Mouse (Mus musculus) adrenal gland, adult (tissue): ENCODE measurements around the gene Pde2a.

Experiments used
- DNase-seq, 2 experiments: peaks; one replicate each; pipeline ENCODE4 v3.0.0; 2022 to 2023; ENCODE audit warnings: low spot score in 1 of 2; ENCODE audit not compliant: inconsistent age in 2 of 2

The Pde2a gene

DNA sequence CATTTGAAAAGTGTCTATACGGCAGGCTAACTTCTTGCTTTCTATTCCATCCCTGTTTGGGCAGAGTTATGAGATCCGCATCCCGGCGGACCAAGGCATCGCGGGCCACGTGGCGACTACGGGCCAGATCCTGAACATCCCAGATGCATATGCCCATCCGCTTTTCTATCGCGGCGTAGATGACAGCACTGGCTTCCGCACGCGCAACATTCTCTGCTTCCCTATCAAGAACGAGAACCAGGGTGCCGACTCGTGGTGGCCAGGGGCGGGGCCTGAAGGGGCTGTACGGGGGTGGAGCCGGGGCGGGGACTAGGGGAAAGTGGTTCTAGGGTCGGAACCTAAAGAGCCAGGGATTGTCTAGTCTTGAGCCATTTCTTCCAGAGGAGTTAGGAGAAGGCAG lies 83.0 kb downstream of the Pde2a start:
- DNase-seq, result peak in 1 of 2 experiments; percentile 64

GRCm38 (mm10) chr7:101509212-101509611 lies 87.7 kb downstream of the Pde2a start:
- peak in 1 of 2 experiments; percentile 83 for DNase-seq

DNA sequence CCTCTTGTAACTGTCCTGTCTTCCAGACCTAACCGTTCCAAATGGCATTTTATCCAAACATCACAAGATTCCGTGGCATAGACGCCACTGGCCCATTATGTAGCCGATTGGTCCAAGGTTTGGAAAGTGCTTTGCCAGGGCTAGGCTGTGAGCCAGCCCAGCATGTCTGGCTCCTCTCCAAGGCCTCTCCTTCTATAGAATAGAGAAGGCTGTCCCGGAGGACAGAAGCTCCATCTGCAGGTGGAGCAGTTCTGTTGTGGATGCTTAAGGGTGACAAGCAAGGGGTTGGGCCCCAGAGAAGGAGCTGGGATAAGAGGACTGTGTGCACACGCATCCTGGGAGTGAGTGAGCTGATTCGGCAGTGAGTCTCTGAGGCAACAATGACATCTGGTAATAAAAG lies 92.2 kb downstream of the Pde2a start:
- peak in 1 of 2 experiments; percentile 63 for DNase-seq

DNA sequence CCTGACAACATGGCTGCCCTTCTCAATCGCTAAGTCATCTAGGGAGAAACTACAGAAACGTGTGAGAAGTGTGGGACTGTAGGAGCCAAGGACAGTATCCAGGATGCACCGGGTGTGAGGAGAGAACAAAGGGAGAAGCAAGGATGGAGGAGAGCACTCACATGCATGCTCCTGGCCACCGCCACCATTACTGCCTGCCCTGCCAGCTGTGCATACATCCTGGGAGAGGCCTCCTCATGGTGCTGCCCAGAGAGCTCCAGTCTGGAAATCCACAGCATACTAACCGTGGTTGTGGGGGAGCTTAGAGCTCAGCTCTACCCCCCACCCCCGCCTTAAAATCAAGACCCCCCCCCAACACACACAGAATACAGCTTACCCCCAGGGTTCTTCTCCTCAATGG lies 93.3 kb downstream of the Pde2a start:
- peak in 1 of 2 experiments; percentile 28 for DNase-seq

- DNase-seq, result peak in 1 of 2 experiments; percentile 38
Observed at GRCm38 (mm10) chr7:101515295-101515694, 93.8 kb downstream of the Pde2a start.

GRCm38 (mm10) chr7:101516460-101516859 lies 95.0 kb downstream of the Pde2a start:
- DNase-seq, result peak in 1 of 2 experiments; percentile 45

- DNase-seq, result no peak
Observed at GRCm38 (mm10) chr7:101521696-101522095, 100.2 kb downstream of the Pde2a start.

- DNase-seq, result no peak
Observed at GRCm38 (mm10) chr7:101523205-101523604, 101.7 kb downstream of the Pde2a start.

DNA sequence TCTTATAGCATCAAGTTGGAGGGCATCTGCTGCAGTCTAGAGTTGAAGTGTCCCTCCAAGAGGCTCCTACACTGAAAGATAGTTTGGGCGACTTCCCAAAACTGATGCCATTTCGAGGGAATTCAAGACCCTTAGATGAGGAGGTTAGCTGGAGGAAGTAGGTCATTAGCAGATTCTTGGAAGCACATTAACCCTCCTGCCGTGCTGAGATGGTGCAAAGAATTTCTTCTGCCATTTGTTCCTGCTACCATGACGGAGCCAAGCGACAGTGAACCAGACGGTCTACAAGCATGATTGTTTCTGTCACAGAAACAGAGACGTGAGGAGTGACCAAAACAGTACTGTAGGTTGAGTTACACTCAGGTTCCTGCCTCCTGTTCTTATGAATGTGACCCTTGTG lies 105.0 kb downstream of the Pde2a start:
- no peak for DNase-seq

GRCm38 (mm10) chr7:101534428-101534827 lies 112.9 kb downstream of the Pde2a start:
- DNase-seq, result no peak

DNA sequence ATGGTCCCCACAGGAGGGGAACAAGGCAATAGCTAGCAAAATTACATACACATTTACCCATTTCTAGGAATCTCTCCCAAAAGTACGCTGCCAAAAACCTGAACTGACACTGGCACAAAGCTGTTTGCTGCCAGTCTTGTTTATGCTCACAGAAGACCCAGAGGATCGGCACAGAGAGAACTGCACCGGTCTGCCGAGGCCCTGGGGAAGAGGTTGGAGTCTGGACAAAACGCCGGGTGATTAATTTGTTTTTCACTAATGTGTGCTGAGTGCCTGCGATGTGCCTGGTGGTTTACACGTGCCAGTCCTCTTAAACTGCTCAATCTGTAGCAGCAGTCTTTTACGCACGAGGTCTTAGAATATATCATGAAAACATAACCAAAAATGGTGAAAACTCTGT lies 113.6 kb downstream of the Pde2a start:
- DNase-seq, result peak; percentile 26 to 67

GRCm38 (mm10) chr7:101535517-101535916 lies 114.0 kb downstream of the Pde2a start:
- peak in 1 of 2 experiments; percentile 58 for DNase-seq

DNA sequence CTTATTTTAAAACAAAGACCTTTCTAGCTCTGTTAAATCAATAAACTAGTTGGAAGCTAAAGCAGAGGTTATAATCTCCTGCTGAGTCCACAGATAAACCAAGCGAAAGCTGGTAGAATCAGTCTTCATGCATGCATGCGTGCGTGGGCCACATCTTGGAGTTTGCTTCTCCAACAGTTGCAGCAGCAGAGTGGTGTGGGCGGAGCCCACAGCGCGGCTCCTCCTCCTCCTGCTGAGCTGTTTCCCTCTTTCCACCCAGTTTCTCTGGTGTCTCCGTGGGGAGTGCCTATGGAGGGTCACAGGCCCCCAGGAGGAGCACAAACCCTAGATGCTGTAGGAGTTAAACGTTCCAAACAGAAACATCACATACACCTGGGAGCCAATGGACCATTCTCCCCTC lies 116.0 kb downstream of the Pde2a start:
- peak in 1 of 2 experiments; percentile 21 for DNase-seq

GRCm38 (mm10) chr7:101538141-101538933 lies 116.8 kb downstream of the Pde2a start:
- peak; percentile 61 to 87 for DNase-seq

DNA sequence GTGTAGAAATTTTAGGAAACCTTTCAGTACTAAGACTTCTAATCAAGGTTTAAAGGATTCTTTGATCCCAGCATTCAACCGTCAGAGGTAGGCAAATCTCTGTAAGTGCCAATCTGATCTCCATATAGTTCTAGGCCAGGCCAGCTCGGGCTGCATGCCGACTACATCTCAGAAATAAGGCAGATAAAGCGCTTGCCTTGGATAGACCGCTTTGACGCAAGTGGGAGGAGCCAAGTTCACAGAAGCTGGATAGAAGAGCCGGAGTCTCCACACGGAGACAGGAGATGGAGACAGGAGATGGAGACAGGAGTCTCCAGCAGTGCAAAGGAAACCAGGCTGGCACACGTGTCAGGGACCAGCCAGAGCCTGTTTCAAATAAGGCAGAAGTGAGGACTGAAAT lies 118.3 kb downstream of the Pde2a start:
- DNase-seq, result no peak

- no peak for DNase-seq
Observed at GRCm38 (mm10) chr7:101540684-101541083, 119.2 kb downstream of the Pde2a start.

DNA sequence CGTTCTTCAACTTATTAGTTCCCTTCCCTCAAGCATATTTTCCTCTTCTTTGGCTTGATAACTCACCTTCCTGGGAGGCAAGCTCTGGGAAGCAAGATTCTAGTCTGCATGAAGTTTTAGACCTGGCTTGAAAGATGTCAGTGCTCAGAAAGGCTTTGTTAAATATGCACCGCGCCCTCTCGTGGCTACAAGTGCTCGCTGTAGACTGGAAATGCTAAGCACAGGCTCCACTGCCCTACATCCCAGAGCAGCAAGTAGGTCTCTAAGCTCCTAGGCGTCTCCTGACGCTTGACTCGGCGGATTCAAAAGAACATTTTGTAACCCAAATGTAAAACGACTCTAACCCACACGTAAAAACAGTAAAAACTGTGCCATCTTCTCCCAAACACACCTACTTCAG lies 119.6 kb downstream of the Pde2a start:
- peak; percentile 68 to 89 for DNase-seq

DNA sequence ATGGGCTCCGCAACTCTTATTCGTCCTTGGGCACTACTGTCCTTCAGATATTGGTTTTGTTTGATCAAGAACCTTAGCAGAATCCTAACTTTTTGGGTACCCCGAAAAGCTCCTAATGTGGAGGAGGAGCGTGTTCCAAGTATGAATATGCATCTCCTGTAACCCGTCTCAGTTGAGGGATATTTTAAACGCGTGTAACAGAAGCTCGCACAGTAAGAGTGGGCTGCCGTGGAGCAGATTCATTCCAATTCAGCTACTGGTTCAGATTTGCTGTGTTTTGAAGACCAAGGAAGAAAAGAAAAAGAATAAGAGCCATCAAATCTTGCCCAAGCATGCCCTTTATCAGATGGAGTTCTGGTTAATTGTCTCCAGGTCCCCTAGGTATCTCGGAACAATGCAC lies 120.2 kb downstream of the Pde2a start:
- DNase-seq, result no peak

GRCm38 (mm10) chr7:101547651-101548050 lies 126.2 kb downstream of the Pde2a start:
- DNase-seq, result no peak

DNA sequence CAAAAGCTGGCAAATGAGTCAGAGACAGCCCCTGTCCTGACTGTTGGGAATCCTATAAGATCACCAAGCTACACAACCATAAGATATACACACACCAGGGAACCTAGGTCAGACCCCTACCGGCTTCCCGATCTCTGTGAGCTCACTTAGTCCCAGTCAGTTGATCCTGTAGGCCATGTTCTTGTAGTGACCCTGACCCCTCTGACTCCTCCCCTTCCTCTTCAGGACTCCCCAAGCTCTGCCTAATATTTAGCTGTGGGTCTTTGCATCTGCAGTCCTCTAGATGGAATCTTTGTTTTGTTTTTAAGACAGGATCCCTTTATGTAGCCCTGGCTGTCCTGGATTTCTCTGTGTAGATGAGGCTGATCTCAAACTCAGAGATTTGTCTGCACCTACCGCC lies 127.8 kb downstream of the Pde2a start:
- DNase-seq, result no peak

DNA sequence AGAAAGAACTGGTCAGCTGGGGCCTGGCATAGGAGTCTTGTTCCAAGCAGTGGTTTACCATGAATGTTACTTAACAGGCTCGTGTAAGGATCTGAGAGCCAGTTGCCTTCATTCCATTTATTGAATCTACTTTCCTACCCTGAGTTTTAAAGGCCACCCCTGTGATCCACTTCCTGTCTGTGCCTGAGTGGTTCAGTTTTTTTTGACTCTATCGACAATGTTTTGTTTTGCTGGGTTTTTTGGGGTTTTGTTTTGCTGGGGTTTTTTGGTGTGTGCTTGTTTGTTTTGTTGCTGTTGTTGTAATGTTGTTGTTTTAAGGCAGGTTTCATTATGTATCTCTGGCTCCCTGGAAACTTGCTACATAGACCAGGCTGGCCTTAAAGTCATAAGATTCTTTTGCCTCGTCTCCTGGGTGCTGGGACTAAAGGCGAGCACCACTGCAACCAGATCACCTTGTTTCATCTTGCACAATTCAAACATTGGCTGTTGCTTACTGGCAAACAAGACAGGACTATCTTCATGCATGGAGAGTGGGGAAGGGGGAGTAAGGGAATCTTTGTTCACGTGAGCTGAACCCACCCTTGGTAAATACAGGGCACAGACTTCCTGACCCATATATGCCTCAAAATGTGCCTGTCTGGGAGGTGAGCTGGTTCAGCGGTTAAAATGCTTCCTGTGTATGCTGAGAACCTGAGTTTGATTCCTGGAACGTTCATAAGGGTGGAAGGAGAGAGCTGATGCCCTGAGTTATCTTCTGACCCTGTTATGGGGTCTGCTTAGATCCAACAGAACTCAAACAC lies 129.4 kb downstream of the Pde2a start:
- no peak for DNase-seq

GRCm38 (mm10) chr7:101551530-101551929 lies 130.0 kb downstream of the Pde2a start:
- DNase-seq, result no peak
